Mouse (Mus musculus) heart, embryonic 16.5 days (tissue): ENCODE results near the gene Tent5d. TPM values are rescaled to one million over a fixed set of nuclear protein-coding genes. Genes with fewer than 3 reads are reported as not detected.

Experiments
- ATAC-seq: fragments of 200-750 bp; cut with Nextera tagmentation; replicated peaks from 2 replicates; pipeline ENCODE4 v1.8.0; 2017; ENCODE audit warnings: moderate number of reproducible peaks; ENCODE audit not compliant: insufficient read depth, low FRiP score; ENCODE audit errors: extremely low read depth
- H3K27ac ChIP-seq: fragments of 300-500 bp; sonication (generic); 2 replicates; pipeline ENCODE4 v1.5.1; 2014; ENCODE audit warnings: mild to moderate bottlenecking, low read length, control low read depth, moderate library complexity
- H3K27me3 ChIP-seq: fragments of 300-500 bp; sonication (generic); 2 replicates; pipeline ENCODE4 v1.6.1; 2014; ENCODE audit warnings: low read length, mixed read lengths; ENCODE audit not compliant: control insufficient read depth, insufficient read depth
- H3K36me3 ChIP-seq: fragments of 300-500 bp; sonication (generic); 2 replicates; pipeline ENCODE4 v1.6.1; 2014; ENCODE audit not compliant: control insufficient read depth, insufficient read depth
- H3K4me1 ChIP-seq: fragments of 300-500 bp; sonication (generic); 2 replicates; pipeline ENCODE4 v1.6.1; 2014; ENCODE audit warnings: low read length, mixed read lengths; ENCODE audit not compliant: control insufficient read depth, insufficient read depth
- H3K4me2 ChIP-seq: fragments of 300-500 bp; sonication (generic); 2 replicates; pipeline ENCODE4 v1.6.1; 2014; ENCODE audit warnings: low read depth, mild to moderate bottlenecking, control low read depth, low read length
- H3K4me3 ChIP-seq: fragments of 300-500 bp; sonication (generic); 2 replicates; pipeline ENCODE4 v1.5.1; 2014; ENCODE audit warnings: mild to moderate bottlenecking, control low read depth, low read length
- H3K9ac ChIP-seq: fragments of 300-500 bp; sonication (generic); 2 replicates; pipeline ENCODE4 v1.6.1; 2014; ENCODE audit warnings: low read length, control low read depth
- H3K9me3 ChIP-seq: fragments of 300-500 bp; sonication (generic); replicated peaks from 2 replicates; pipeline ENCODE4 v1.6.1; 2016; ENCODE audit warnings: low read length; ENCODE audit not compliant: control insufficient read depth
- WGBS: fragments of 180-500 bp; shearing (Covaris S2); extraction: QIAGEN DNeasy Blood & Tissue Kit; methylation state at CpG from one replicate; pipeline ENCODE4 v1.1.7; 2014; 5-methylcytosine and 5-hydroxymethylcytosine counted together
- polyA plus RNA-seq: library from polyadenylated mRNA; unstranded; fragments of >200 nt; fragmentation: Nextera tagmentation; extraction: Ambion mirVana; gene quantifications from 2 replicates; pipeline ENCODE4 v1.2.1, GENCODE M21; 2015

Gene Tent5d
- 0.32 and 0.64 TPM in 2 replicates for polyA plus RNA-seq

- H3K9me3 ChIP-seq, result no peaks in the 10 kb centered on the region
- no peak for ATAC-seq
- no peaks in the 10 kb centered on the region for H3K36me3 ChIP-seq
- WGBS, result 88% methylated on average over 1 of the region's 1 CpGs
- H3K9ac ChIP-seq, result no peak within 1 kb of the TSS
- H3K4me2 ChIP-seq, result no peak within 1 kb of the TSS
- H3K27ac ChIP-seq, result no peak within 1 kb of the TSS
- H3K27me3 ChIP-seq, result no peaks in the 10 kb centered on the region
- no peaks in the 10 kb centered on the region for H3K4me1 ChIP-seq
- no peak within 1 kb of the TSS for H3K4me3 ChIP-seq
These were observed at the start of gene Tent5d for GRCm38 (mm10) chrX:107792290-107792689. Gene Tent5d (plus strand): TSS chrX:107792590.

- H3K27ac ChIP-seq, result no peak overlapping the region
- H3K36me3 ChIP-seq, result no peaks in the 10 kb centered on the region
- whole genome bisulfite sequencing, result 14% methylated on average over 3 of the region's 3 CpGs
- no peak overlapping the region for H3K9ac ChIP-seq
- H3K4me1 ChIP-seq, result no peaks in the 10 kb centered on the region
- no peaks in the 10 kb centered on the region for H3K27me3 ChIP-seq
- ATAC-seq, result no peak
- no peak overlapping the region for H3K4me3 ChIP-seq
- H3K9me3 ChIP-seq, result no peaks in the 10 kb centered on the region
- no peak overlapping the region for H3K4me2 ChIP-seq
These were observed 24.5 kb upstream of the Tent5d start for GRCm38 (mm10) chrX:107767896-107768295.

DNA sequence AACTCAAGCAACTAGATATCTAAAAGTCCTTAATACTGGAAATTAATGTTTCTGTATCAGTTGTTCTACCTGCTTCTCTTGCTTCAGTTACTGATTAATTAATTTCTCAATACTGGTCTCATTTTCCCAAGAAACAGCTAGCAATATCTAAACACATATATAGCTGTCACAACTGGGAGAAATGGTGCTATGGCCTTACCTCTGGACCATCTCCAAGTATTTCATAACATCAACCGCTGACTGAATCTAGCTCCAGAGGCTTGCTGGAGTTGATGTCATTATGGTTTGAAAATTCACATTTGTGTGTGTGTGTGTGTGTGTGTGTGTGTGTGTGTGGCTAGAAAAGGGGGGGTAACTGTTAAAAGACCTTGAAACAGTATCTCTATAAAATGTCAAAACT, 2.3 kb upstream of the Tent5d start:
- no peak overlapping the region for H3K4me2 ChIP-seq

DNA sequence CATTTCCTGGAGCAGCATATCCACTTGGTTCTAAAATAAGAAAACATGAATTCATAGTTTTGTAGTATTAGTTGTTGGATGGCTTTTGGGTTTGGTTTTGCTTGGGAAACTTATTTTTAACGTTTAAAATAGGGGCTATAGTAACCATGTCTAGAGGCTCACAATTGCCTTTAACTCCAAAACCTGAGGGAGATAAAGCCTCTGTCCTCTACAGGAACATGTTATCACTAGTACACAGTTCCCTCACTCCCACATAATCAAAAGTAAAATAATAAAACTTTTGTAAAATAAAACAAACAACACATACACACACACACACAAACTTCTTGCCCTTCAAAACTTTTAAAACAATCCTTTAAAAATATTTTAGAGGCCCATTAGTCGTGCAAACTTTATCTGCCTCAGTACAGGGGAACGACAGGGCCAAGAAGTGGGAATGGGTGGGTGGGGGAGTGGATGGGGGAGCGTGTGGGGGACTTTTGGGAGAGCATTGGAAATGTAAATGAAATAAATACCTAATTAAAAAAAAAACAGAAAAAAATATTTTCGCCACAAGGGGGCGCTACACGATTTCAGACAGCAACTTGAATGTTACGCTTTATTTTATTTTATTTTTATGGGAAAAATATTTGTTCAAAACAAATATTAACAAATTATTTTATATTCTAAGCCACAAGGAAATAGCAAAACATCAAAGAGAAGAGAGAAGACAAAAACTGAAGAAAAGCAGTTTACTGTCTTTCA, 1.5 kb upstream of the Tent5d start:
- H3K9ac ChIP-seq, result no peak overlapping the region
- ATAC-seq, result no peak
- WGBS, result 25% methylated on average over 8 of the region's 8 CpGs

More for the DNA sequence above, 2.3 kb upstream of the Tent5d start:
- H3K27ac ChIP-seq, result no peak overlapping the region
- no peak overlapping the region for H3K4me3 ChIP-seq
- H3K4me1 ChIP-seq, result no peaks in the 10 kb centered on the region
- H3K9ac ChIP-seq, result no peak overlapping the region
- no peaks in the 10 kb centered on the region for H3K36me3 ChIP-seq
- ATAC-seq, result no peak
- 70% methylated on average over 1 of the region's 1 CpGs for WGBS
- no peaks in the 10 kb centered on the region for H3K9me3 ChIP-seq
- no peaks in the 10 kb centered on the region for H3K27me3 ChIP-seq

DNA sequence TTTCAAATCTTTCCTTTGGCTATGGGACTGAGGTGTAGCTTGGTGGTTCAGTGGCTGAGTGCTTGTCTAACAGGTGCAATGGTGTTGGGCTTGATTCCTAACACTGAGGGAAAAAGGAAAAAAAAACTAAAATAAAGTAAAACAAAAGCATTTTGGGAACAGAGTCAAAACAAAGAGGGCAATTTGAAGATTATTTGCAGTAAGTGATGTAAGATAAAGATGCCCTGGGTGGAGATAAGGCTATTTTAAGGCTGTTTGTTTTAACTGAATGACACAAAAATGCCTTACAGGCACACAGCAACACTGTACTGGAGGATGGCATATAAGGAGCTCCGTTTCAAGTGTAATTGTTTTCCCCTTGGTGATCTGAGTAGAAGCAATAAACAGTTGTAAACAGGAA, 3.4 kb downstream of the Tent5d start:
- H3K4me2 ChIP-seq, result no peak overlapping the region
- no peak overlapping the region for H3K4me3 ChIP-seq
- no peak overlapping the region for H3K9ac ChIP-seq
- no peak overlapping the region for H3K27ac ChIP-seq
- ATAC-seq, result no peak
- H3K27me3 ChIP-seq, result no peaks in the 10 kb centered on the region
- WGBS, result 41% methylated on average over 1 of the region's 1 CpGs
- H3K9me3 ChIP-seq, result no peaks in the 10 kb centered on the region
- H3K36me3 ChIP-seq, result no peaks in the 10 kb centered on the region
- H3K4me1 ChIP-seq, result no peaks in the 10 kb centered on the region

More for the DNA sequence above, 1.5 kb upstream of the Tent5d start:
- H3K4me1 ChIP-seq, result no peaks in the 10 kb centered on the region
- no peak overlapping the region for H3K27ac ChIP-seq
- no peaks in the 10 kb centered on the region for H3K9me3 ChIP-seq
- no peaks in the 10 kb centered on the region for H3K36me3 ChIP-seq
- H3K4me3 ChIP-seq, result no peak overlapping the region
- H3K4me2 ChIP-seq, result no peak overlapping the region
- H3K27me3 ChIP-seq, result no peaks in the 10 kb centered on the region

DNA sequence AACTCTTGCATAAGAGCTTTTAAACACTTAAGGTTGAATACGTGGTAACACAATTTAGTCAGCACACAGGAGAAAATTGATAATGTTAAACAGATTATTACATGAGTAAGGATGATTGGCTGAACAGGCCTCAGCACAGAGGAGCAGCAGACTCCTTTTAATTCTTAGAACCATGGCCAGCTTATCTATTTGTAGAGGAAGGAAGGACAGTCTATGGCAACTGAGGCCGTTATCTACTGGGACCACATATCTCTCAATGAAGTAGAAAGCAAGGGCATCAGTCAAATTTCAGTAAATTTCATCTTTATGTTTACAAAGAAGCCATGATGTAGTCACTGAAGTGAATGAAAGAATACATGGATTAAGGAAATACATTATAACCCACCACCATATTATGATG, 4.5 kb downstream of the Tent5d start:
- Histone ChIP-seq H3K4me3 (no peak overlapping the region), H3K4me1 (no peaks in the 10 kb centered on the region), H3K27ac (no peak overlapping the region), H3K9me3 (no peaks in the 10 kb centered on the region), H3K4me2 (no peak overlapping the region), H3K9ac (no peak overlapping the region), H3K36me3 (no peaks in the 10 kb centered on the region), H3K27me3 (no peaks in the 10 kb centered on the region)
- 91% methylated on average over 2 of the region's 2 CpGs for WGBS
- ATAC-seq, result no peak

- H3K27ac ChIP-seq, result no peak overlapping the region
- no peak overlapping the region for H3K4me3 ChIP-seq
- H3K36me3 ChIP-seq, result 0 out of 2 replicates have a peak, but pooled peaks cover 2% of the 10 kb centered on the region
- H3K9ac ChIP-seq, result no peak overlapping the region
- H3K9me3 ChIP-seq, result no peaks in the 10 kb centered on the region
- no peaks in the 10 kb centered on the region for H3K4me1 ChIP-seq
- H3K27me3 ChIP-seq, result no peaks in the 10 kb centered on the region
- no peak for ATAC-seq
- H3K4me2 ChIP-seq, result no peak overlapping the region
These were observed 19.7 kb downstream of the Tent5d start for GRCm38 (mm10) chrX:107812120-107812519.

GRCm38 (mm10) chrX:107815502-107816217, 23.3 kb downstream of the Tent5d start:
- Histone ChIP-seq H3K9me3 (no peaks in the 10 kb centered on the region), H3K4me2 (peak overlapping the region; percentile 58), H3K27me3 (no peaks in the 10 kb centered on the region), H3K4me1 (no peaks in the 10 kb centered on the region), H3K27ac (peak overlapping the region; percentile 82), H3K36me3 (no peaks in the 10 kb centered on the region), H3K9ac (peak overlapping the region; percentile 84), H3K4me3 (peak overlapping the region; percentile 74)
- peak; percentile 65 for ATAC-seq
- 12% methylated on average over 23 of the region's 32 CpGs for WGBS

DNA sequence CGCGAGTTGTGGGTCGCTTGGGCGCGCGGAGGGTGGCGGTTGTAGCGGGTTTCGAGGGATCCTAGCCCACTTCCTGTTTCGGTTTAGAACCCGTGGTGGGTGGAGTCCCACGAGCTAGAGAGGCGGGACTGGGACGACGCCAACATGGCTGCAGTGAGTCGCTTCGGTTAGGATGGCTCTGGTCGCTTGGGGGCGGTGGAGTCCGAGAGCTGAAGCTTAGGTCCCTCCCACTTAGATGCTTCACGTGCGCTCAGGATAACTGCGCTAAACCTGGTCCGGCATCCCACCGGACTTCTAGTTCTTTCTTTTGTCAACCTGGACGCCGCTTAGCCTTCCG, 23.8 kb downstream of the Tent5d start, which contains the start of gene 2610002M06Rik:
TSS of gene 2610002M06Rik (minus strand) at position 117 of the 337 bp plus-strand sequence.
- Histone ChIP-seq H3K9me3 (no peaks in the 10 kb centered on the region), H3K4me2 (peak within 1 kb of the TSS; percentile 58), H3K27ac (peak within 1 kb of the TSS; percentile 82), H3K36me3 (no peaks in the 10 kb centered on the region), H3K4me3 (peak within 1 kb of the TSS; percentile 74), H3K27me3 (no peaks in the 10 kb centered on the region), H3K4me1 (no peaks in the 10 kb centered on the region), H3K9ac (peak within 1 kb of the TSS; percentile 84)
- peak; percentile 98 for ATAC-seq
- 14% methylated on average over 27 of the region's 28 CpGs for WGBS
